Comparison of ENCODE assay signal across 7 mouse cellular contexts in the genomic region with DNA sequence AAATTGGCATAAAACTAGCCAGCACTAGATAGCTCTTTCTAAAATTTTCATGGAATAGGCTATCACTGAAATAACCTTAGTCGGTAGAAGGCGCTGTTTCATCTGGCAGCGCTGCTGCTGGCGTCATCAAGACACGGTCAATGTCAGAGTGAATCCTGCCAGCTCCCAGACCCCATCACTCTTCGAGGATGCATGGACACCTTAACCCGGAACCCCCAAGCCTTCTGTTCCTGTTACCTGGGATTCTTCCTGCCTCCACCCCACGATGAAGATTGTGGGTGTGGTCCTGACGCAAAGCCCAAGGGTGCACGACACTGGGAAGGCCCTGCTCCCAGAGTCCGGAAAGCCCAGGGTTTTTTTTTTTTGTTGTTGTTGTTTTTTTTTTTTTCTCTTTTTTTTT. TPM values are rescaled to one million over a fixed set of nuclear protein-coding genes. Genes with fewer than 3 reads are reported as not detected.
DNase-seq lines count a peak whose midpoint lies in the region; ATAC-seq lines count a peak whose summit lies in the region.

No protein-coding gene starts in this region.

- H3K27ac ChIP-seq in intestine, embryonic 15.5 days: no peak overlapping the region

- peak overlapping the region; percentile 74 for H3K4me3 ChIP-seq in intestine, embryonic 15.5 days (replicated peaks)

- peak; percentile 52 for ATAC-seq in intestine, embryonic 15.5 days

- 0 out of 2 replicates have a peak, but pooled peaks cover 5% of the 10 kb centered on the region for H3K4me1 ChIP-seq in intestine, embryonic 15.5 days (replicated peaks)

- H3K36me3 ChIP-seq in intestine, embryonic 15.5 days: no peaks in the 10 kb centered on the region

- intact Hi-C loops in gastrocnemius, postnatal 14 days (cut with DNase I; ENCODE audit: low total_unique reads): no loop called here
- intact Hi-C loops in left cerebral cortex, postnatal 25 days (cut with DNase I): no loop called here

- WGBS in intestine, embryonic 15.5 days: under 1% methylated on average over 11 of the region's 11 CpGs

- peak; percentile 81 for DNase-seq in adrenal gland, adult 2 months
- DNase-seq in embryo, embryonic 10.5 days (ENCODE audit: low spot score): peak; percentile 89
- peak; percentile 63 for DNase-seq in gastrocnemius, postnatal 14 days
- peak; percentile 83 to 91 for DNase-seq in left cerebral cortex, postnatal 25 days (ENCODE audit: low spot score in 2 of 2)
- peak; percentile 79 for DNase-seq in mesoderm, embryonic 11.5 days (ENCODE audit: low read depth, low spot score)
- peak; percentile 67 for DNase-seq in right cerebral cortex, postnatal 4 days

- H3K4me2 ChIP-seq in intestine, embryonic 15.5 days (replicated peaks): peak overlapping the region; percentile 83

- H3K9ac ChIP-seq in intestine, embryonic 15.5 days: no peak overlapping the region

- H3K27me3 ChIP-seq in intestine, embryonic 15.5 days (replicated peaks): no peaks in the 10 kb centered on the region

- no peaks in the 10 kb centered on the region for H3K9me3 ChIP-seq in intestine, embryonic 15.5 days

RNA-seq across cellular contexts. Expression of a gene that starts 0.8 kb away (rescaled TPM):
- 10 to 100 TPM; 17.4 to 17.5 TPM for total RNA-seq in adrenal gland, adult 2 months (2021)
- 25.3 and 25.4 TPM in 2 replicates for polyA plus RNA-seq in adrenal gland, adult 2 months (2012; rRNA removed)
- total RNA-seq in gastrocnemius, postnatal 14 days (2021): 10 to 100 TPM; 25.7 to 28.5 TPM
- polyA plus RNA-seq in intestine, embryonic 15.5 days (2015; fragmentation: Nextera tagmentation; extraction: Ambion mirVana): 11.6 and 14.4 TPM in 2 replicates
- 10 to 100 TPM; 82.1 to 87.0 TPM for total RNA-seq in left cerebral cortex, postnatal 25 days (2021)

RNA-seq across cellular contexts. Expression of a gene that starts 27.9 kb away (rescaled TPM):
- 10 to 100 TPM in 1 of 2 experiments, 1 to 10 TPM in 1; 6.2 to 13.0 TPM for total RNA-seq in adrenal gland, adult 2 months (2021)
- polyA plus RNA-seq in adrenal gland, adult 2 months (2012; rRNA removed): 16.4 and 17.6 TPM in 2 replicates
- 1 to 10 TPM; 3.0 to 3.6 TPM for total RNA-seq in gastrocnemius, postnatal 14 days (2021)
- 2.1 and 2.4 TPM in 2 replicates for polyA plus RNA-seq in intestine, embryonic 15.5 days (2015; fragmentation: Nextera tagmentation; extraction: Ambion mirVana)
- 10 to 100 TPM; 16.0 to 19.9 TPM for total RNA-seq in left cerebral cortex, postnatal 25 days (2021)
